Mouse (Mus musculus): ENCODE measurements around the gene Cdk6. TPM values are rescaled to one million over a fixed set of nuclear protein-coding genes. Genes with fewer than 3 reads are reported as not detected.
A peak's percentile ranks its signal among the peaks of the same experiment; 100 is the strongest.
"Not testable (repeated sequence)": the region's sequence is repeated elsewhere in the genome, so short reads cannot be mapped to it uniquely, and the experiment has no call there.

Gene Cdk6
- total RNA-seq (2021): 1 to 10 TPM; 7.6 to 7.9 TPM
- long read RNA-seq, experiment 1, partial matches to known transcripts: 0 of 5 reads
- long read RNA-seq, experiment 1, other reads (novel, unspliced or antisense): 4 of 5 reads
- long read RNA-seq, experiment 2, partial matches to known transcripts: 0 of 5 reads
- long read RNA-seq, experiment 2, other reads (novel, unspliced or antisense): 4 of 5 reads

DNA sequence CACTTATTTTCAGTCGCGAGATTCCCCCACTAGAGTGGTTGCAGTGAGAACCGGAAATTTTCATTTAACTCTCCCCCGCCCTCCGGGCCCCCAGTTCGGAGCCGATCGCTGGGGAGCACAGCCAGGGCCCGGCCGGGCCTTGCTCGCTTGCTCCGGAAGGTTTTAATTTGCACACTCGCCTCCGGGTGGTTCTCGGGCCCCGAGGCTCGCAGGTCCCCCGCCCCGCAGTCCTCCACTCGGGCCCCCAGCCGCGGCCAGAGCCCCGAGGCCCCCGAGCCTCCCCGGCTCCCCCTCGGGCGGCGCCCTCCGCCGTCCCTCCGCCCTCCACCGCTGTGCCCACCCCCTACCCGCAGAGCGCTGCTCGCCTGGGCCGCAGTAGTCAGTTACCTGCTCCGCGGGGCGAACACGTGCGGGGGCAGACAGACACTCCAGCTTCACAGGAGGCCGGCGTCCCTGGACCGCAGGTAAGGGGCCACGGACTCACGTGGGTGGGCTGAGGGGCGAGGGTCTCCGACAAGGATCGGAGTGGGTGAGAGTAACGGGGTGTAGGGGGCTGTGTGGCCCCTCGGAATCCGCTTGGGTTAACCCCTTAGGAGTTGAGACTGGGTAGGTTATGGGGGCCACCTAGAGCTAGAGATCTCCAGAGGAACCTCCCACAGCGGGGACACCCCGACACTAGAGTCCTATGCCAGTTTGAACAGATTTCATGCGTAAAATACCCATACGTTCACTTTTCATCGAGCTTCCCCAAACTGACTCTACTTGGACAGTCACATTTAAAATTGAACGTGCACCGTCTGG lies at the start of gene Cdk6:
Gene Cdk6, plus strand, starts transcription at position 375 of the 801 bp plus-strand sequence.
- peak; percentile 29 for DNase-seq (ENCODE audit: low spot score in 2 of 2)

DNA sequence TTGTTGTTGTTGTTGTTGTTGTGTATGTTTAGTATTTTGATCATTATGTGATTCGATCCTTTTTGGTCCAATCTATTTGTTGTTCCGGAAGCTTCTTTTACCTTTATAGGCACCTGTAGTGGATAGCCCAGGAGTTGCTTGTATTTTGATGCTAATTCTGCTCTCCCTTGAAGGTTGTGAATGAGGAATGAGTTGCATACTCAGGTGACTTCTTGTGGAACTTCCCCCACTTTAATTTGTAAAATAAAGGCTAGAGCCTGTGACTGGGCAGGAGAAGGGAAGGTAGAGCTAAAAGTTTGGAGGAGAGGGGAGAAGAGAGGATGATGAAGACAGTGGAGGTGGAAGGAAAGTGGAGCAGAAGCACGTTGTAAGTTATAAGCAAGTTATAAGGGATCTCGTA lies 47.6 kb upstream of the Cdk6 start:
- no peak for DNase-seq (ENCODE audit: low spot score in 2 of 2)

DNA sequence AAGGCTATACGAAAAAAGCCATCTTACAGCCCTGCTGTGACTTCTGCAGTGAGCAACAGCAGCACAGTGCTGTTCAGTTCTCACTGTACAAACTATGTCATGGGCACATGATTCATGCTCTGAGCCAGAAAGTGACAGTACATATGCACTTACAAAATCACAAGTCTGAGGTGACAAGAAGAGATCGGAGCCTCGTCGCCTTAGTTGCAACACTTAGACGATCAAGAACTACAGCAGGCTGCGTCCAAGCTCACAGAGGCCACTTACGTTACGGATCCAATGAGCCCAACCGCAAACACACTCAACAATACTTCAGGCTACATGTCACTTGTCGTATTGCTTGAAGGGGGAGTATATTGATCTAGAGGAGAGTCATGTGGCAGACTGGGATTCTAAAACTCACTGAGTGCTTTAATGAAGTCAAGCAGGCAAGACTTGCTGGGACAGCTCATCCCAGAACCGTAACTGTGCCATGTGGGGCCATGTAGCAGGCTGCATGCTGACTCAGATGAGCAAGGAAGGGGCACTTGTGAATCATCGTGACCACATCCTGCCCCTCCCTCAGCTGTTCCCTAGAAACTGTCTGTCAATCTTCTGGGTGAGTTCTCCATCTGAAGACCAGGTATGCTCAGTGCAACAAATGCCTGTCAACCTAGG lies 40.4 kb upstream of the Cdk6 start:
- no peak for DNase-seq (ENCODE audit: low spot score in 2 of 2)

DNA sequence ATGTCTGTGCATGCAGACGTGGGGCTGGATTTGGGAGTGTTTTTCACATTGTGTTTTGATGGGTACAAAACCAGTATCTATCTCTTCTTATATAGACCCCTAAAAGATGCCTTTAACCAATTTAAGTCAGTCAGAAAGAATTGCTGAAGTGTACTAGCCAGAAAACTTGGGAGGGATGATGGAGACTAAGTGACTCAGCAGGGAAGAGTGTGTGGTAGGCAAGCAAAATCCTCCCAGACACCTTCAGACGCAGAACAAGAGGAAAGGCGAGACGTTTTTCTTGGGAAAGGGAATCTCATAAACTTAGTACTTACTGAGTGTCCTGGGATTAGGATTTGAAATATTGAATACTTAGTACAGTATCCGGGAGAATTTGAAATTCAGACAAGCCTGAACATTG lies 39.8 kb upstream of the Cdk6 start:
- no peak for DNase-seq (ENCODE audit: low spot score in 2 of 2)

DNA sequence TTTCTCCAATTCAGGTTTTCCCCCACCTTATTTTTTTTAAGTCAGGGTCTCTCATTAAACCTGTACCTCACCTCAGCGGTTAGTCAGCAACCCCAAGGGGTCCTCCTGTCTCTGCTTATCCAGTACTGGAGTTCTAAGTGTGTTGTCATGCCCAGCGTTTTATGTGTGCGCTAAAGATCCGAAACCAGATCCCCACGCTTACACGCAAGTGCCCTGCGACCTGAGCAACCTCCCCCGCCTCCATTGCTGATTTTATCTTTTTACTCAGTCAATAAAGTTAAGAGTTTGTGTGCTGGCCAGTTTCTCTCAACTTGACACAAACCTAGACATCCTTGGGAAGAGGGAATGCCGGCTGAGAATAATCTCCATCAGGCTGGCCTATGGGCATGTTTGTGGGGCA lies 37.4 kb upstream of the Cdk6 start:
- DNase-seq (ENCODE audit: low spot score in 2 of 2): no peak

DNA sequence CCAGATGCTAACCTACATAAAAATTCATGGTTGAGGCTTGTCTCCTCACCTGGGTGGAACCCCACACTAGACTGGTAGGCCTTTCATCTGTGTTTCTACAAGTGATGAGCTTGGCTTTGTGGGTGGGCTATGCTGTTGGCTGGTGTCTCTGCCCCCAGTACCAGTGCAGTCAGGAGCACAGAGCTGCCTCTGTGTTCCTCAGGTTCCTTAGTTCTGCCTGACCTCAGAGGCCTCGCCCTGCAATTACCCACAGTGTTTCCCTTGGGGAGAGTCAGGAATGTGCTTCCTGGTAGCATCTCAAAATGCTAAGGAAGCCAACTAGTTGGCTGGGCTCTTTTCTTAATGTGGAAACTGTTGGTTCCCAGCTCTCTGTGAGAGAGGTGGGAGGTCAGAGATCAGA lies 35.1 kb upstream of the Cdk6 start:
- DNase-seq (ENCODE audit: low spot score in 2 of 2): no peak

DNA sequence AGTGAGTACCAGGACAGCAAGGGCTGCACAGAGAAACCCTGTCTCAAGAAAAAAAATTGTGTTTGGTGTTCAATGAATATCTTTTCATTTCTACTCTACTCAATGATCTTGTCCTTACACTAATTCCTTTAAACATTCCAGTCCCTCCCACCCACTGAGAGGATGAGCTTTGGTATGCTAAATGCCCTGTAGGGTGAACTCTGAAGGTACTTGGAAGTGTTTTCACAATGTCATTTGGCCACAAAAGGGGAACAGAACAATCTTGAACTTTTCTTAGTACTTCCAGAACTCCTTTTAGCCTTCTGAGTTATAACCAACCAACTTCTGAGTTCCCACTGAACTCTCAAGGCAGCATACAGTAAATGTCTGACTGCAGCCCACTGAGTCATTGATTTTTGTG lies 32.2 kb upstream of the Cdk6 start:
- no peak for DNase-seq (ENCODE audit: low spot score in 2 of 2)

DNA sequence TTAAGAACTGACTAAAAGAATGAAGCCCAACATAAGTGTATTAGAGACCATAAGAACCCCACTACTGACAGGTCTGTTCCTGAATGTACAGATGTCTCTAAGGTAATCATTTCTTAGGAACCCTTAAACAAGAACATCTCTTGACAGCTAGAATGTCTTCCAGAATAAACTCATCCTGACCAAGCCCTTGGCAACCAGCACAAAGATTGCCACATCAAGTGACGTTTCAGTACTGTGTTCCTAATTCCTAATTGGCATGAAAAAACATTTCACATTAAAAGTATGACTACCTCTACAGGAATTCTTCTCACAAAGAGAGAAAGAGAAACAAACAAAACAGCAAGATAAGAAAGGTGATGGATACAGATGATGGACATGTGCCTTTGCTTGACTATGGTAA lies 31.7 kb upstream of the Cdk6 start:
- no peak for DNase-seq (ENCODE audit: low spot score in 2 of 2)

DNA sequence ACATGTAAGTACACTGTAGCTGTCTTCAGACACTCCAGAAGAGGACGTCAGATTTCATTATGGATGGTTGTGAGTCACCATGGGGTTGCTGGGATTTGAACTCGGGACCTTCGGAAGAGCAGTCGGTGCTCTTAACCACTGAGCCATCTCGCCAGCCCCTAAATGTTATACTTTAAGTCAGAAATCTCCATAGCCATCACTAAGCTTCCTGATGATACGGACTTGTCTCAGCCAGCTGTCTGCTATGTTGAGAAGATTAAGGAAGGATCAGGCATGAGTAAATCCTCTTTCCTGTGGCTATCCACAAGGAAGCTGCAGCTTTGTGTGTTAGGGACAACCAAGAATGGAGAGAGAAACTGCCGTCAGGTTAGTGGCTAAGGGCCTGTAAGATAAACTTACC lies 30.1 kb upstream of the Cdk6 start:
- not testable (repeated sequence) for DNase-seq (ENCODE audit: low spot score in 2 of 2)

DNA sequence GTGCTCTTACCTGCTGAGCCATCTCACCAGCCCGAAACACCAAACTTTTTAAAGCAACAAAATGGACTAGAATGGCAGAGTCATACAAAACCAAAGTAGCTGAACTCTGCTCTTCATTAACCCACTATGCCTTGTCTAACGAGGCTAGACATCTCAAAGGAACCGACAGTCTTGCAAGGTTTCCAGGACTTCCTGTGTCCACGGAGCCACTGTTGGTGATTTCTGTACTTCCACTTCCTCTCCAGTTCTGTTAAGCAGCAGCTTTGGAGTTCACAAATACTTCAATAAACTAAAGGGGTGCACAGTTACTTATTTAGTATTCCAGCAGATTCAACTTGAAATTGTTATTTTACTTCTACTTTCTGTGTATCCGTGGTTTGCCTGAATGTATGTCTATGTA lies 23.6 kb upstream of the Cdk6 start:
- not testable (repeated sequence) for DNase-seq (ENCODE audit: low spot score in 2 of 2)

DNA sequence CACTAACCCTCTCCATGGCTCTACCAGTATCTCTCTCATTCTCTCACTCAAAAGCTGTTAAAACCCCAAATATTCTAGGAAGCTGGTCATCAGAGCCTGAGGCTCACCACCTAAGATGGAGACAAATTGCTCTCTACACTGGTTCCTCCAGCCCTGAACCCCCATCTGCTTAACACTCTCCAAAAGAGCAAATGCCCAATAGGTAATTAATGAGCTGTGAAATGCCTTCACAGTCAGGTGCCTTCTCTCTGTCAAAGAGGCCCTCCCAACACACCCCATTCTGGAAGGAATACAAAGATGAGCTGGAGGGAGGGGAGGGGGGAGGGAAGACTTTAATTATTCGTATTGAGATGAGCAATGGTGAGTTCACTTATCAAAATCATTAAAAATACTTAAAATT lies 21.1 kb upstream of the Cdk6 start:
- DNase-seq (ENCODE audit: low spot score in 2 of 2): no peak

DNA sequence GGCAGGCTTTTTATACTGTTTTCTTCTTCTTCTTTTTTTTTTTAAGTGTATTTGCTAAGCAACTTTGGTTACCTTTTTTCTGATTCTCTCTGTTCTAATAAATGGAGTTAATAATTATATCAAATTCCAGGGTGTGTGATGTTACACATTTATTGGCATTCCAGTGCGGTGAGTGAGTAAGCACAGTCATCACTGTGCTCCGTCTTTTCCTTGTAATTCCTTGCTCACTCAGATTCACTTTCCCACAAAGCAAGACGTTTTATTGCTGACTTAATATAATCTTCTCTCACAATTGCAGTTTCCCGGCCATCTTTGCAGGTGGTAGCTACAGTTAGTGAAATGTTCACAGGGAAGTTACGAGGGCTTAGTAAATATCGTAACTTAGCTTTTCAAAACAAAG lies 19.2 kb upstream of the Cdk6 start:
- no peak for DNase-seq (ENCODE audit: low spot score in 2 of 2)

DNA sequence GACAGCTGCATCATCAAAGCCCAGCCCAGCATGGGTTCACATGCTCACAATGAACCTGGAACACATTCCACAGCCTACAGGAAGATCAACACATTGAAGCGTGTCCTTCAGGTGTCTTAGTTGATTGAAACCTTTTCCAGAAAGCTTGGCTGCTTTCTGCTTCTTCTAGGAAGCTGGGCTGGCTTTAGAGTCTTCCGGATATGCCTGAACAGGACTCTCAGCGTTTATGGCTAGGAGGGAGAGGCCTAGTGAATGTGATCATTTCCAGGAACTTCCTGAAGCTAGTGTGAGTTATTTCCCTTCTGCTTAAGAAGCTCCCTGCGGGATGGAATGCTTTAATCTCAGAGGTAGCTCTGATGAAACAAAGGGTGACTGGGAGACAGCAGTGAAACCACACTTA lies 17.2 kb upstream of the Cdk6 start:
- no peak for DNase-seq (ENCODE audit: low spot score in 2 of 2)

DNA sequence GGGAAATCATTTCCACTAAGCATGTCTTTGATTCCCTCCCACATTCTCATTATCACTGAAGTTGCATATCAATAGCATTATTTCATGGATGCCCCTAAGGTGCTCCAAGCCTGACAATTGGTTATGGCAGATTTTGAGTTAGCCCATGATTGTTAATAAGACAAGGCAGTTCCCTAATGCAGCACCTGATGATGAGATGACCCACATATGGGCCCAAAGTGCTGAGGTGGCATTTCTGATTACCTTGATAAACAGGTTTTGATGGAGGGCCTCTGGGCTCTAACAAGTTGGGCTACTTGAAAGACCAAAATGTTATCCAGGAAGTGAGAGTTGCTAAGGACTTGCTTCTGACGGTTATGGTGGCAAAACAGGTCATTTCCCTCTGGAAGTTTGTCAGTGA lies 11.9 kb upstream of the Cdk6 start:
- no peak for DNase-seq (ENCODE audit: low spot score in 2 of 2)

DNA sequence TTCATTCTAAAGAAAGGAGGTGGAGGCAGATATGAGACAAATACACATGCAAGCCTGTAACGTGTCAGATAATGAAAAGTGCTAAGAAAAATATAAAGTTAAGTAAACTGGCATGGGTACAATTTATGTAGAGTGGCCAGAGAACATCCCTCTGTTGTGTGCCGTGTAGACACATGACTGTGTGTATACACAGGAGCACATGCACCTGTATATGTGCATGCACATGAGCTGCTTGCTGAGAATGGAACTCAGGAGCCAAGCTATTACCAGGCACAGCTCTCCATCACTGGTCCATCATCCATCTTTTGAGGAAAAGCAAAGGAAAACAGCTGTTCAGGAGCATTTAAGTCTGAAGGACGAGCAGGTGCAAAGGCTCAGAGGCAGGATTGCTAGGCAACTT lies 10.4 kb upstream of the Cdk6 start:
- no peak for DNase-seq (ENCODE audit: low spot score in 2 of 2)

DNA sequence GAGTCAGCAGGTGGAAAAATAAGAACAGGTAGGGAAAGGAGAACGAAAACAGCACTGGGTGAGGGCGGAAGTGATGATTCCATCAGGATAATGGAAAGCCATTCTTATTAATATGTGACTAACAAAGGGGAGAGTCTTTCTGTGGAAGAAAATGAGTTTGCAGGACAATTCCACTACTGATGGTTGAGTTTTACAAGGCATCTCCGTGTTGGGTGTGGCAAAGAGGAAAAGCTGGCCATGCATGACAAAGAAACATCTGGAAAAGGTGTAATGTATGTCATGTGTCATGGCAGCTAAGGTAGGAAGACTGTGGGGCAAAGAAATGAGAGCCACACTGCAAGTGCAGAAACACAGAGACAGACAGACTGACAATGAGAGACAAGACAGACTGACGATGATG lies 8.3 kb upstream of the Cdk6 start:
- DNase-seq (ENCODE audit: low spot score in 2 of 2): not testable (repeated sequence)

DNA sequence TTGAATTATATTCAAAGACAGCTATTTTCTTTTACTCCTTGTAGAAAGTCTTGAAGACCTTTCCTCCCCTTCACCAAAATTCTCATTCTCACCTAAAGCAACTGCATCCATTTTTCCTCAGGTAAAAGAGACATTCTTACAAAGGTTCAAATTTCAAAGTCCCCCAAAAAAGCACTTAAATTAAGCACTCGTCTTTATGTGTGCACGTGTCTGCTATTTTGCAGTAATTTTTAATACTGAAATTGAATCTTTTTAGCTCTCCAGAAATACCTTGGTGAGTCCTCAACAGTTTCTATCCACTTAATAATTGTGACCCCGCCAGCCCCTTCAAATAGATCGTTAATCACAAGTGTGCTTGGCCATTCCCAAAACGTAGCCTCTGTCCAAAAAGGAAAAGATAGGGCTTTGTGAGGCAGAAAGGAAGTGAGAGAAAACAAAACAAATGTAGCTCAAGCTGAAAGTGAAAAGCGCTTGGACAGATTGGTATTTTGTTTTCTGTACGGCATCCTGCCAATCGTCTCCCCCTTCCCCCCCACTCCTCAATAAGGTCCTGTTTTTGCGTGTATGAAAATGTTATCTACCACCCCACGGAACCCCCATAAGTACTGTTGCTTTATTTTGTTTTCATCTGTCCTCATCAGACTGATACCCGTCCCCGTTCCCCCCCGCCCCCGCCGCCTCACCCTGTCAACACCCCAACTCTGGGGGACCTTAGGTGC lies 786 bp upstream of the Cdk6 start:
- DNase-seq (ENCODE audit: low spot score in 2 of 2): peak; percentile 11 to 28

DNA sequence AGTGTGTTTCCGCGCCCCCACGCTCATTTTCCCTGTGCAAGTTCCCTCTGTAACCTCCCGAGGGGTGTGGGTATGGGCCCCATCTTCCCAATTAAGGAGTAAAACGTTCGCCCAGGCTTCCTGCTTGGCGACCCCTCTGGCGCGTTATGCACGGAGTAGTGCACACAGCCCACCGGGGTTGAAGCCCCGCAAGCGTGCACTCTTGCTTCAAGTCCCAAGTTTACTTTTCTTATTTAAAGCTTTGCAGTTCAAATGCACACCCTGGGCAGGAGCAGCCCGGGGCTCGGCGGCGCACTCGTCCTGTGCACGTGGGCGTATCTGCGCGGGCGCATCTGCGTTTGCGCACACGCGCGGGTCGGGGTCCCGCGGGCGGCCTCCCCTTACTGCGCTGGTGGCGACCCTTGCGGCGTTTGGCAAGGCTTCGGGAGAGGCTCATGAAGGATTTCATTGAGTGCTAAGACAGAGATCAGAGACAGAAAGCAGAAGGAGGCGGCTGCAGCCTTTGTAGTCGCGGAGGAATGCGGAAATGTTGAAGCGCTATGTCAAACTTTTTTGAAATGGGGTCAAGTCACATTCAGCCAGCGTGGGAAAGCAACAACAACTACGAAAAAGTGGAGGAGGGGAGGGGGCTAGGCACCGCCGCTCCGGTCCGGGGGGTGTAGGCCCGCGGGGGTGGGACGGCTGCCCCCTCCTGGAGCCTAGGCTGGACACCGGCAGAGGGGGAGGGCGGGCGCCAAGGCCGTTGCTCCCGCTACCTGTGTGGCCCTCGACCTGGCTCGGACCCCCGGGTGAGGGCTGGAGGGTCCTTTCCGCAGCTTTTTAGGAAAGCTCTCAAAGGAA lies 866 bp downstream of the Cdk6 start:
- peak; percentile 15 to 25 for DNase-seq (ENCODE audit: low spot score in 2 of 2)

DNA sequence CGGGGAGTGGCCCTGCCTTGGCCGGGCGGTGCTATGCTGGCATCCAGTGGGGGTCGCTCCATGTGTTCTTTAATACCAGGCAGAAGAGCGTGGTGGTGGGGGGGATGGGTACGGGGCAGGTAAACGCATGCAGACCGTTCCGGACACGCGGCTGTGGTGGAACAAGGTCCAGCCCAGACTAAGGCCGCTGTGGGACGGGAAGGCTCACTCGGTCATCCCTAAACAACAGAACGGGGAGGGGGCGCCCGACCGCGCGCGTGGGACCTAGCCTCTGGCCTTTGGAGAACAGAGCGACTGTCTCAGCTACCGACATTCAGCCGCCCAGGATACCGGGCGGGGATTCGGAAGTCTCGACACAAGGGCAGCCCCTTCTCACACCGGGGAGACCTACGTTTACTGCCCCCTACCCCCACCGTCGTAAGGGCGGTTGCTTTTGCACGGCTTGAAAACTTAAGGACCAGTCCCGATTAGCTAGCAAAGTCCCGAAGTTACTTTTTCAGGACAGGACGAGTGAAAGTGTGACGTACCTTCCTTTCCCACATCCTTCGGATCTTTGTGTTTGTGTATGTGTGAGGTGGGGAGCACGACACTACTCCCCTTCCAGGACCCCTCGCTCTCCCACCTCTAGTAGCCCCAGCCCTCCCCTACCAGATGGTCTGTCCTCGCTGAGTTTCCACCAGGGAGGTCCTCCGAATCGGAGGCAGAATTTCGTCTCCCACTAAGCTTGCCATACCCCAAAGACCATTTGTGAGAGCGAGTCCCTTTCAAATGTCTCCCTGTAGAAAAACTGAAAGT lies 1.7 kb downstream of the Cdk6 start:
- DNase-seq (ENCODE audit: low spot score in 2 of 2): peak; percentile 11 to 17

DNA sequence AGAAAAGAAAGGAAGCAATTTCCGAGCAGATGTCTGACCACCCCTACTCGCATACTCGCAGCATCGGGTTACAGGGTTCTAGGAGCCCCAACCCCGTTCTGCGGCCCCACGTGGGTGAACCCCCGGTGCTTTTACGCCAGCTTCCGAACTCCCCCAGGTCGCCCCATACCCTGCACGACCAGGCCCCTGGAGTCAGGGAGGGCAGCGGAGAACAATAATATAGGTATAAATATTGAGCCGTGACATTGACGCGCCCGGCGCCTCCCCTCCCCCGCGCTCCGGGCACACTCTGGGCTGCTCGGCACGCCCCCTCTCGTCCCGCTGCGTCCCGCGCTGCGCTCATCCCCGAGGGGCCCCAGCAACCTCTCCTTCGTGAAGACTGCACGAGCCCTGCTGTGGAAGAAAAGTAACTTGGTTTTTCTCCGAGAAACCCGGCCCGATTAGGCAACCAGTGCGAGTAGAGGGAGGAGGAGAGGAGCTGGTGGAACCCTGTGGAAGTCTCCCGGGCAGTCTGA lies 2.3 kb downstream of the Cdk6 start:
- DNase-seq (ENCODE audit: low spot score in 2 of 2): peak; percentile 26 to 51

Data from layer of hippocampus, postnatal 14 days (tissue).